Mouse (Mus musculus) left cerebral cortex, postnatal 4 days (tissue): ENCODE results near the gene Btbd35f3. TPM values are rescaled to one million over a fixed set of nuclear protein-coding genes. Genes with fewer than 3 reads are reported as not detected.
"Not testable (repeated sequence)": the region's sequence is repeated elsewhere in the genome, so short reads cannot be mapped to it uniquely, and the experiment has no call there.

Experiments used
- DNase-seq: peaks from one replicate; pipeline ENCODE4 v3.0.0-alpha.2; 2022
- intact Hi-C: fragments of 180-260 bp; cut with DNase I; formaldehyde crosslinking; loops from one replicate; pipeline ENCODE4 v1.15.1; 2025
- total RNA-seq, 2 experiments: library from RNA; stranded (reverse); gene quantifications; 2 replicates each; pipeline ENCODE4 v1.2.3; 2021

Gene Btbd35f3
- not detected for total RNA-seq

DNA sequence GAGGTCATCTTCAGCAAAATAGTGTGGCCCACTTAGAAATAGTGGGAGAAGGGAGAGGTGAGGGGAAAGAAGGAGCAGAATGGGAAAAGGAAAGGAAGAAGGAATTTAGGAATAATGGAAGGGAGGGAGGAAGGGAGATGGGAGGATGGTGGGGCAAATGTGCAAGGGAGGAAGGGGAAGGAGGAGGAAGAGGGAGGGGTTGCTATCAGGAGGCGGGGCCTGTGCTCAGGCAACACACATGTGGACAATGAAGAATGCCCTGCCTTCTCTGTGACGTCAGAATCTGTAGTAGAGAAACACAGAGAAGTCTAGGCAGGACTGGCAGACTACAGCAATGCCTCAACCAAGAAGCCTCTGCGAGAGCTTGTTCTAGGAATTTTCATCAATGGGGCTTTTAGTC lies at the start of gene Btbd35f3:
Btbd35f3 (plus strand) TSS at position 301 of the 400 bp plus-strand sequence.
- intact Hi-C loops, DNase-seq: not testable (repeated sequence)

Other genes with a start within 250 kb of the Btbd35f3 start
- gene Btbd35f16, start 80.7 kb upstream of the Btbd35f3 start, total RNA-seq, result not detected
- not detected for gene Btbd35f28, start 158.9 kb downstream of the Btbd35f3 start, total RNA-seq